Mouse (Mus musculus) layer of hippocampus, adult 9-10 months (tissue): ENCODE data around the gene Olfr341.

Source experiments
- DNase-seq: peaks from one replicate; pipeline ENCODE4 v3.0.0; 2022; ENCODE audit warnings: low spot score

Gene Olfr341

DNA sequence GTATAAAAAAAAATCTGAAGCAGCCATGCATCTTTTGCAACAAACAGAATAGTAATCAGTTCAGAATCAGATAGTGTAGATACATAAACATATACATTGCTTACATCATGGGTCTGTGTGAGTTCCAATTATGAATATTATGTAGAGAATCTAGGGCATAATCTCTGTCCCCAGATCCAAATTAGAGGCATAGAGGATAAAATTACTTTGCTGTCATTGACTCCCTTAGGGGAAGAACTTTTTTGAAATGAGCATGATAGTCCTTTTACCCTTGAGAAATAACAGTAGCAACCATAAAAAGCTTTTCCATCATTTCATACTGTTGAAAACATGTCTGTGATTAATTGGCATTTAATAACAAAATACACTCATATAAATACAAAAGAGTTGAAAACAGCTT lies at the start of gene Olfr341:
TSS of gene Olfr341 (minus strand) at position 101 of the 400 bp plus-strand sequence.
- no peak for DNase-seq

DNA sequence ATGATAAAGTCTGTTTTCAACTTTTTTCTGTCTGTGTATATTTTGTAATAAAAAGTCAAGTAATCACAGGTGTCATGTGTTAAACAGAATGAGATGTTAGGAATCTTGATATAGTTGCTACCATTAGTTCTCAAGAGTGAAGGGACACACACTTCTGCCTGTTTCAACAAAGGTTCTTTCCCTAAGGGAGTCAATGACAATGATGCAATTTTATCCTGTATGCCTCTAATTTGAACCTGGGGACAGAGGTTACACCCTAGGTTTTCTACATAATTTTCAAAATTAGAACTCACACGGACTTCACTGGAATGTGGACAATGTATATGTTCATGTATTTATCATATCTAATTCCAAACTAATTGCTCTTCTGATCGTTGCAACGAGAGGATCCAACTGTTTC lies 42.4 kb upstream of the Olfr341 start, which contains the start of gene Olfr342:
TSS of gene Olfr342 (plus strand) at position 301 of the 400 bp plus-strand sequence.
- no peak for DNase-seq

DNA sequence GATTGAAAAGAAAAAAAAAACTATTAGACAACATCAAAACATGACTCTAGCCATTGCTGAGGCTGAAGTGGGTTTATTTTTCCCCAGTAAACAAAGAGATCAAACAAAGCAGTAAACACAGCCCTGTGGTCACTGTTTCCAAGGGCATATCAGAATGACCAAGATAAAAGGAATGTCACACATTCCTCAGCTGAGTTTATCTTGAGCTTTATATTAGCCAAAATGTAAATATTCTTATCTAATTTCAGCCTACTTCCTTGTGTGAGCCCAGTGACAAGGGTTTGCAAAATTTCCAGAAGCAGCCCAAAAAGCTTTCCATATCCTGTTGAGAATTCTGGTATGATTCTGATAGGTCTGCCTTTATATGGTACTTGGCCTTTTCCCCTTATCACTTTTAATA lies 8.6 kb downstream of the Olfr341 start:
- no peak for DNase-seq

DNA sequence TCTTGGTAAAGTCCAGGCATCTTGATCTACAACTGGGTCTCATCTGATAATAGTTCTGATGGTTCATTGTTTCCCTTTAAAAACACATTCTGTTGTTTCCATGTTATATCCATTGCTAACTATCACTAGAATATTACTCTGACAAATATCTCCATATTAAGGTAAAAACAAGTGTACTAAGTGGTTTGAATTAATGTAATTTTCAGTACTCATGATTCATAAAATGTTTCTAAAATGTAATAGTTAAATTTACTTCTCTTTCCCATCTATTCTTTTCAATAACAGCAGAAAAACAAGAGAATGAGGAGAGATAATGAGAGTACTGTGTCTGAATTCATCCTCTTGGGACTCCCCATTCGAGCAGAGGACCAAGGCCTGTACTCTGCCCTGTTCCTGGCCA lies 30.0 kb downstream of the Olfr341 start, which contains the start of gene Olfr340:
TSS of gene Olfr340 (plus strand) at position 301 of the 400 bp plus-strand sequence.
- no peak for DNase-seq
